Mouse (Mus musculus) stomach, embryonic 16.5 days (tissue): ENCODE results near the gene Ptger3. TPM values are rescaled to one million over a fixed set of nuclear protein-coding genes. Genes with fewer than 3 reads are reported as not detected.

Experiments
- ATAC-seq: fragments of 200-750 bp; cut with Nextera tagmentation; 2 replicates; pipeline ENCODE4 v1.8.0; 2017; ENCODE audit warnings: moderate number of reproducible peaks, moderate TSS enrichment; ENCODE audit not compliant: insufficient read depth, low FRiP score
- H3K27ac ChIP-seq: fragments of 300-500 bp; sonication (generic); 2 replicates; pipeline ENCODE4 v1.5.1; 2014; ENCODE audit warnings: low read length
- H3K27me3 ChIP-seq: fragments of 300-500 bp; sonication (generic); 2 replicates; pipeline ENCODE4 v1.6.1; 2014; ENCODE audit warnings: low read length, control low read depth, mixed read lengths; ENCODE audit not compliant: control insufficient read depth, insufficient read depth
- H3K36me3 ChIP-seq: fragments of 300-500 bp; sonication (generic); 2 replicates; pipeline ENCODE4 v1.6.1; 2014; ENCODE audit warnings: low read length; ENCODE audit not compliant: control insufficient read depth, insufficient read depth
- H3K4me1 ChIP-seq: fragments of 300-500 bp; sonication (generic); 2 replicates; pipeline ENCODE4 v1.6.1; 2014; ENCODE audit warnings: low read length, control low read depth, mixed read lengths; ENCODE audit not compliant: control insufficient read depth, insufficient read depth
- H3K4me2 ChIP-seq: fragments of 300-500 bp; sonication (generic); 2 replicates; pipeline ENCODE4 v1.6.1; 2014; ENCODE audit warnings: low read depth, low read length, mixed read lengths
- H3K4me3 ChIP-seq: fragments of 300-500 bp; sonication (generic); replicated peaks from 2 replicates; pipeline ENCODE4 v1.5.1; 2014; ENCODE audit warnings: mild to moderate bottlenecking, low read length
- H3K9ac ChIP-seq: fragments of 300-500 bp; sonication (generic); 2 replicates; pipeline ENCODE4 v1.6.1; 2014; ENCODE audit warnings: low read length
- H3K9me3 ChIP-seq: fragments of 300-500 bp; sonication (generic); replicated peaks from 2 replicates; pipeline ENCODE4 v1.6.1; 2016; ENCODE audit warnings: low read length, control low read depth; ENCODE audit not compliant: control insufficient read depth
- WGBS: fragments of 180-500 bp; shearing (Covaris S2); extraction: QIAGEN DNeasy Blood & Tissue Kit; methylation state at CpG from one replicate; pipeline ENCODE4 v1.1.7; 2014; 5-methylcytosine and 5-hydroxymethylcytosine counted together
- polyA plus RNA-seq: library from polyadenylated mRNA; unstranded; fragments of >200 nt; fragmentation: Nextera tagmentation; extraction: Ambion mirVana; gene quantifications from 2 replicates; pipeline ENCODE4 v1.2.1, GENCODE M21; 2015

Ptger3 gene
- polyA plus RNA-seq, 1 experiment from 2014 or later = 19.5 TPM

- Histone ChIP-seq H3K36me3 (peaks cover 18% of the 10 kb centered on the region), H3K4me2 (no peak overlapping the region), H3K9me3 (no peaks in the 10 kb centered on the region), H3K27ac (no peak overlapping the region), H3K4me1 (no peaks in the 10 kb centered on the region), H3K9ac (no peak overlapping the region), H3K27me3 (no peaks in the 10 kb centered on the region), H3K4me3 (no peak overlapping the region)
- 94% methylated on average over 3 of the region's 3 CpGs for WGBS
- ATAC-seq = no peak
Measured at GRCm38 (mm10) chr3:157549758-157550600, 16.7 kb upstream of the Ptger3 start.

- Histone ChIP-seq H3K9ac (no peak overlapping the region), H3K4me2 (no peak overlapping the region), H3K9me3 (no peaks in the 10 kb centered on the region), H3K4me3 (no peak overlapping the region), H3K27me3 (peaks cover 25% of the 10 kb centered on the region), H3K36me3 (no peaks in the 10 kb centered on the region), H3K4me1 (no peaks in the 10 kb centered on the region), H3K27ac (no peak overlapping the region)
- WGBS = 8% methylated on average over 2 of the region's 2 CpGs
- no peak for ATAC-seq
Measured at GRCm38 (mm10) chr3:157565196-157565595, 1.5 kb upstream of the Ptger3 start.

GRCm38 (mm10) chr3:157567566-157568132 lies 957 bp downstream of the Ptger3 start:
- peak overlapping the region; percentile 68 for H3K9ac ChIP-seq
- H3K4me3 ChIP-seq = peak overlapping the region; percentile 60
- H3K36me3 ChIP-seq = no peaks in the 10 kb centered on the region
- H3K4me2 ChIP-seq = peak overlapping the region; percentile 92
- no peaks in the 10 kb centered on the region for H3K4me1 ChIP-seq
- no peaks in the 10 kb centered on the region for H3K9me3 ChIP-seq
- peaks cover 25% of the 10 kb centered on the region for H3K27me3 ChIP-seq
- ATAC-seq = peak; percentile 11; the same call in 1 of the 2 replicates
- no peak overlapping the region for H3K27ac ChIP-seq
- 1% methylated on average over 34 of the region's 34 CpGs for WGBS

- 70% methylated on average over 6 of the region's 6 CpGs for WGBS
- no peak overlapping the region for H3K4me2 ChIP-seq
- H3K4me1 ChIP-seq = no peaks in the 10 kb centered on the region
- no peak for ATAC-seq
- H3K36me3 ChIP-seq = no peaks in the 10 kb centered on the region
- no peaks in the 10 kb centered on the region for H3K9me3 ChIP-seq
- H3K27me3 ChIP-seq = peaks cover 19% of the 10 kb centered on the region
- no peak overlapping the region for H3K4me3 ChIP-seq
- no peak overlapping the region for H3K9ac ChIP-seq
- H3K27ac ChIP-seq = no peak overlapping the region
Measured at GRCm38 (mm10) chr3:157572011-157572410, 5.3 kb downstream of the Ptger3 start.

- Histone ChIP-seq H3K9ac (no peak overlapping the region), H3K36me3 (no peaks in the 10 kb centered on the region), H3K27me3 (no peaks in the 10 kb centered on the region), H3K4me3 (no peak overlapping the region), H3K27ac (no peak overlapping the region), H3K9me3 (no peaks in the 10 kb centered on the region), H3K4me1 (0 out of 2 replicates have a peak, but pooled peaks cover 2% of the 10 kb centered on the region), H3K4me2 (no peak overlapping the region)
- ATAC-seq = no peak; the same call in 1 of the 2 replicates
- 69% methylated on average over 9 of the region's 9 CpGs for WGBS
Measured at GRCm38 (mm10) chr3:157575441-157576342, 9.0 kb downstream of the Ptger3 start.

- Histone ChIP-seq H3K27ac (no peak overlapping the region), H3K9me3 (no peaks in the 10 kb centered on the region), H3K4me2 (no peak overlapping the region), H3K36me3 (no peaks in the 10 kb centered on the region), H3K4me1 (0 out of 2 replicates have a peak, but pooled peaks cover 2% of the 10 kb centered on the region), H3K27me3 (no peaks in the 10 kb centered on the region), H3K9ac (no peak overlapping the region), H3K4me3 (no peak overlapping the region)
- 84% methylated on average over 1 of the region's 1 CpGs for WGBS
- no peak for ATAC-seq
Measured at GRCm38 (mm10) chr3:157576343-157576722, 9.6 kb downstream of the Ptger3 start.

- Histone ChIP-seq H3K4me2 (no peak overlapping the region), H3K4me3 (no peak overlapping the region), H3K36me3 (no peaks in the 10 kb centered on the region), H3K27ac (no peak overlapping the region), H3K4me1 (0 out of 2 replicates have a peak, but pooled peaks cover 2% of the 10 kb centered on the region), H3K9me3 (no peaks in the 10 kb centered on the region), H3K27me3 (no peaks in the 10 kb centered on the region), H3K9ac (no peak overlapping the region)
- ATAC-seq = no peak
- WGBS = 67% methylated on average over 1 of the region's 1 CpGs
Measured at GRCm38 (mm10) chr3:157576862-157577261, 10.2 kb downstream of the Ptger3 start.

- Histone ChIP-seq H3K4me1 (0 out of 2 replicates have a peak, but pooled peaks cover 2% of the 10 kb centered on the region), H3K4me2 (no peak overlapping the region), H3K36me3 (no peaks in the 10 kb centered on the region), H3K27ac (no peak overlapping the region), H3K27me3 (no peaks in the 10 kb centered on the region), H3K9me3 (no peaks in the 10 kb centered on the region), H3K9ac (no peak overlapping the region), H3K4me3 (no peak overlapping the region)
- ATAC-seq = no peak
- 86% methylated on average over 5 of the region's 5 CpGs for WGBS
Measured at GRCm38 (mm10) chr3:157578469-157579170, 11.9 kb downstream of the Ptger3 start.
